Mouse (Mus musculus): Measurements from ENCODE around the gene A930033H14Rik. TPM values are rescaled to one million over a fixed set of nuclear protein-coding genes. Genes with fewer than 3 reads are reported as not detected.

A930033H14Rik gene
- total RNA-seq, 1 experiment from 2014 or later = not detected

DNA sequence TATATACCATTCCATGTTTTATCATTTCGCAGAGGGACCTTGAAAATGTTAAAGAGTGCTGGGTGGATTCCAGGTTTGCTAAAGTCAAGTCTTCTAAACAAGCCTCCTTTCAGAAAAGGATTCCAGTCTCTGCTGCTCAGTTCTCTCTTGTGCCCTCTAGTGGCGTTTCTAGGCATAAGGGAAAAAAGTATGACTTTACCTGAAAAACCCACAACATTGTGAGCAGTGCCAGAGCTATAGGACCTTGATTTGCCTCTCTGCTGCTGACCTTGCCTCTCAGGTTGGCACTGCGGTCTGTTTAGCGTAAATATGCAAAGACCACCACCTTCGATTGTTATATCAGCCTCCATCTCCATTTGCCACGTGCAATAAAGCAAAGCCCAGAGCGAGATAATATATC is 47.8 kb downstream of the A930033H14Rik start:
- ATAC-seq (replicated peaks; ENCODE audit: insufficient number of reproducible peaks, low FRiP score, low TSS enrichment, poor library complexity, severe bottlenecking) = no peak

DNA sequence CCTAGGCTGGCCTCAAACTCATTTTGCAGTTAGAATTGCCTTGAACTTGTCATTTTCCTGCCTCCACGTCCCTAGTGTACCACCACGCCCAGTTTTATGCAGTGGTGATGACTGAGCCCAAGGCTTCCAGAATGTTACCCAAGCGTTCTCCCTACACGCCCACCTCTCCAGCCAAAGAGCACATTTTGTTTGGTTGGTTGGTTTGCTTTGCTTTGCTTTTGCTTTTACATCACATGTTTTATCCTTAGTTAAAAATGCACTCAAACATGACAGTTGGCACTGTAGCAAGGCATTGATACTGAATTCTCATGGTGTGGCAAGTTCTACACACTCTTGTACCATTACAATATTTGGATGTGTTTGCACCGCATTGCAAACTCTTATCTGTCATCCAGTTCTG is 49.7 kb downstream of the A930033H14Rik start:
- ATAC-seq (replicated peaks; ENCODE audit: insufficient number of reproducible peaks, low FRiP score, low TSS enrichment, poor library complexity, severe bottlenecking) = no peak

GRCm38 (mm10) chr10:69162577-69162976 is 50.3 kb downstream of the A930033H14Rik start:
- ATAC-seq (replicated peaks; ENCODE audit: insufficient number of reproducible peaks, low FRiP score, low TSS enrichment, poor library complexity, severe bottlenecking) = no peak

- ATAC-seq (replicated peaks; ENCODE audit: insufficient number of reproducible peaks, low FRiP score, low TSS enrichment, poor library complexity, severe bottlenecking) = no peak
These were observed 51.4 kb downstream of the A930033H14Rik start for GRCm38 (mm10) chr10:69161503-69161902.

DNA sequence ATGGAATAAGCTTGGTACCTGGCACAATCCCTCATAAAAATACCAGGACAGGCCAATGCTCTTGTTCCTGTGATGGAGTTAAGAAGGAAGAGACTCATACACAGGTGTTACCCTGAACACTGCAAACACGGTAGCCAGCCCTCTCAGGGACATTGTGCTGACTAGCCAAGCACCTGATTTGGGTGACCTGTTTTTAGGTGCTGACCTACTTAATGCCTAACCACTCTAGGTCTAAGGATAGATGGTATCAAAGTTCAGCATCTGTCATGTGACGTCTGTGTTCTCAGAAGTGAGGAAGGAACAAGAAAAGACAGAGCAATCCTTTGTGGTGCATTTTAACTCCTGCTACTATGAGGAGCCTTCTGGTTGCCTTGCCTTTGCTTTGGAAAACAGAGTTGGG is 52.0 kb downstream of the A930033H14Rik start:
- ATAC-seq (replicated peaks; ENCODE audit: insufficient number of reproducible peaks, low FRiP score, low TSS enrichment, poor library complexity, severe bottlenecking) = no peak

Other genes starting within 250 kb of the A930033H14Rik start
- 0.85 to 4.8 TPM (median 0.95 TPM) in 3 replicates for gene Rhobtb1, start 61.7 kb downstream of the A930033H14Rik start, total RNA-seq (2017)
- 4.1 to 6.8 TPM (median 6.3 TPM) in 3 replicates for gene Cdk1, start 139.8 kb upstream of the A930033H14Rik start, total RNA-seq (2017)
- gene Ank3, start 185.7 kb upstream of the A930033H14Rik start, total RNA-seq (2017) = 1.6 TPM in 1 of 3 replicates, not detected in the others

Measured in monocyte, adult 5-6 weeks (primary cell).